Mouse (Mus musculus): Measurements from ENCODE around the gene Hs3st1.

Gene Hs3st1

DNA sequence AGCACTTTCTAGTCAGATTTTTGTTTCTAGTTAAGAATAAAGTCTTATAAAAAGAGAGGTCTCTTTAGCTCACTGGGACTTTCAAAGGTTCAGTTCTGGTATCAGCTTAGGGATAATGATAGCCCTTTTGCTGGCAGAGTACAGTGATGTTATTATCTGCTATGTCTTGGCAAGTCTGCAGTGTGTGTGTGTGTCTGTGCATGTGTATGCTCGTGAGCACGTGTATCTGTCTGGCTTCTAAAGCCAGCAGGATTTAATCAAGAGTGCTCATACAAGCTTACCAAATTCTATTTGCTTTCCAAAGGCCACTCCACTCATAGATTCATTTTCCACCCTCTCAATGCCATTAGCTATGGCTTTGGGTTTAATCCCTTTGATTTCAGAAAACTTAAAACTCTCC, 160.5 kb downstream of the Hs3st1 start:
- ATAC-seq (ENCODE audit: low TSS enrichment), result no peak

All from frontal cortex, adult (tissue).